Mouse (Mus musculus) neutrophil, adult 5-6 weeks (primary cell): Measurements from ENCODE around the gene Gm10097. TPM values are rescaled to one million over a fixed set of nuclear protein-coding genes. Genes with fewer than 3 reads are reported as not detected.

Experiments used
- ATAC-seq: fragments of 151-379, 151-347 bp; 2 replicates; pipeline ENCODE4 v1.8.0; 2017; ENCODE audit warnings: mild to moderate bottlenecking, moderate TSS enrichment; ENCODE audit not compliant: insufficient number of reproducible peaks, poor library complexity, low FRiP score, severe bottlenecking; ENCODE audit errors: extremely low read depth
- total RNA-seq: library from RNA; stranded (forward); fragments of 200-1000 nt; gene quantifications from 2 replicates; pipeline ENCODE4 v1.2.3, GENCODE M21; 2017

Gm10097 gene
- total RNA-seq, 1 experiment from 2014 or later, result not detected

DNA sequence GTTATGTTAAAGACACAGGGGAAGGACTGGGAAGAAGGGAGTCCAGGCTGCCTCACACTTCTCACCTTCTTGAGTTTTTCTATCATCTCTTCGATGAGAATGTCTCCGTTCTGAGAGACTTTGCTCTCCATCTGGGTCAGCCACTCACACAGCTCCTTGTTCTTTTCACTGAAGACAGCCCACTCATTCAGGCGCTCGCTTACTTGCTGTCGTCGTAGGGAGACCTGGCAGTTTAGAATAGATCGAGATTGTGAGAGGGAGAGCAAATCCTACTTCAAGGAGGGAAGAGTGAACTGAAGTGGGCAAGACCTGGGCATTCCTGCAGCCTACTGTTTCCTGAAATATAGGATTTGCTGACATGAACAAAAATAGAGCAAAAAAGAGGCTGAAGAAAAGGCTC lies 6.7 kb downstream of the Gm10097 start:
- ATAC-seq, result no peak

DNA sequence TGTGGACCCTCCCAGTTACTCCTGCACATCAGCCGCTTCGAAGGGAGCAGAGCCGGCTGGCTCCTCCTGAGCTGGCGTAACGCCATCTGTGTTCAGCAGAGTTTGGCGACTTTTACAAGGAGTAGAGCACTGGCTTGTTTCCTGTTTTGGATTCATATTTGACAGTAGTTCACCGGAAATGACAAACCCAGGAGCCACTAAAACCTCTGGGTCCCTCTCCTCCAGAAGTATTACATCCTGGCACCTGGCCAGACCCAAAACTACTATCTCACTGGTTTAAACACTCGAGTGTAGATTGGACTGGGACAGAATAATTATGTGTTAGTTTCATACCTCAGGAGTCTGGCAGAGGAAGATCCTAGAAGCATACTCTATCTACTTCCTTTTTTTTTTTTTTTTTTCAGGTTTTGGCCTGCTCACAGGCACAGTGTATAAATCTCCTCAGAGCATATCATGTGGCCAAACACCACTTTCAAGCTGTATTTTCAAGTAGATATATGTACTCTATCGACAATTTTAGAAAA lies 11.0 kb downstream of the Gm10097 start:
- no peak for ATAC-seq

DNA sequence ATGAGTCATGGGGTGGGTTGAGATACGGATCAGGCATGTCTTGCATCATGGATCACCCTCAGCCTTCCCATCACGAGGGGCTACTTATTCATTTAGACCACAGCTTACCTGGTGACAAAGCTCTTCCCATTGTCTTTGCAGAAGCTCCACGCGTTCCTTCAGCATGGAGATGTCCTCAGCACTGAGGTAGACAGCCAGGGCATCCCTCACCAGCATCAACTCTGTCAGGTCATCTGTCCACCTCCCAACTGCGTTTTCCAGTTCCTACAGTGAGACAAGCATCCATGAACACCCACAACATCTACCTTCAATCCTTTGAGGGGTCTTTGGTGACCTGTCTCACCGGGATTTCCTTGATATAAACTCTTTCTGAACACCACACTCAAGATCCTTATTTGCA lies 14.7 kb downstream of the Gm10097 start:
- ATAC-seq, result no peak

DNA sequence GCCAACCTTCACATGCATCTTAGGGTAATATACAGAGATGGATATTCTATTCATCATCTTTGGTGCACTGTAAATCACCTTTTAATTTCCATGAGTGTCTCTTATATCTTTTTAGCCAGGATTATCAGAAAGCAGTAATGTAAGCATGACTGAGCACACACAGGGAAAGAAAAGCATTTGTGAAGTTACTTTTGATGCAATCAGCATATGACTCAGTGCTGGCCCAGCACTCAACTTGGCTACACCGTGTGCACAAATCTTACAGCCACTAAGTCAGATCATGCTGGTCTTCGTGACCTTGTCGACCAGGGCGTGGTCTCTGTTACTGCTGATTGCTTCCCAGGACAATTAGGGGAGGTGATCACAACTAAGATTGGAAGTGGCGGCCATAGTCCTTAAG lies 16.8 kb downstream of the Gm10097 start:
- ATAC-seq, result no peak

DNA sequence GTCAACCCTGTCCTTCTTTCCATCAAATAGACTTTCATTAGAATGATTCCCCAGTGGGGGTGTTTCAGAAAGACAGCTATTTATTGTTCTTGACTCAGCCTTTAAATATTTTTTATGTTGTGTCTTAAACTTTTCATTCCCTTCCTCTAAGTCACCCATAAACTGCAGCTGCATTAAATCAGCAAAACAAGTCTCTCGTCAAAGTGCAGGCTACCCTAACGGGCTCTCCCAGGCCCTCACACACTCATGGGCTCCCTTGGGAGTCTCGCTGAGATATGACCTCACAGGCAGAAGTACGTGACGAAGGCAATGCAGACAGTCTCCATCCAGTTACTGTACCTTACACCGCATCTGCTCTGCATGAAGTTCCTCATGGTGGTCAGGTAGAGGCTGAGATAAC lies 17.3 kb downstream of the Gm10097 start:
- no peak for ATAC-seq

DNA sequence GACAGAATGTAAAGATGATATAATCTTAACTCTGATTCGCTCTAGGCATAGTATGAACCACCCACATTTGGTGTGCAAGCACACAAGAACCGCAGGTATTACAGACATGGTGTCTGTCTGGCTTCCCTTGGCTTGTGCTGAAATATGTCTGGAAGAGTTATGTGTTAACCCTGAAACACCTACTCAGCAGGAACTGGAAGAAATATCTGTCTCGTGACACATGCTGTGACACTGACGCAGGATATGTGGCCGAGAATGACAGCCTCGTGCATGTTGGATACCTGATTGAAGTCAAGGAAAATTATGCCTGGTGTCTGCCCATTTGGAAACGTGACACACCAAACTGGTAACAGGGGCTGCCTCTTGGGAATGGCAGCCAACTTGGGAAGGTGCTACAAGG lies 18.3 kb downstream of the Gm10097 start:
- ATAC-seq, result no peak

DNA sequence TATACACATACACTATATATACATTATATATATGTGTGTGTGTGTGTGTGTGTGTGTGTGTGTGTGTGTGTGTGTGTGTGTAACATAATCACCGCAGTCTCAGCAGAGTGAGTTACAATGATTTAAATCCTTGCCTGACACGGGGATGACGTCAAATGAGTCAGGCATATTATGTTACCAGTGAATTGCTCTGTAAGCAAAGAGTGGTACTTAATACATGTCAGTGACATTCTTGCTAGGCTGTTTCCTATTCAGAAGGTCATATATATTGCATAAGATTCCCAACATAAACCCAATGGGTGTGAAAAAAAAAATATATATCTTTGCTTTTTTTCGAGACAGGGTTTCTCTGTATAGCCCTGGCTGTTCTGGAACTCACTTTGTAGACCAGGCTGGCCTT lies 20.1 kb downstream of the Gm10097 start:
- ATAC-seq, result no peak

DNA sequence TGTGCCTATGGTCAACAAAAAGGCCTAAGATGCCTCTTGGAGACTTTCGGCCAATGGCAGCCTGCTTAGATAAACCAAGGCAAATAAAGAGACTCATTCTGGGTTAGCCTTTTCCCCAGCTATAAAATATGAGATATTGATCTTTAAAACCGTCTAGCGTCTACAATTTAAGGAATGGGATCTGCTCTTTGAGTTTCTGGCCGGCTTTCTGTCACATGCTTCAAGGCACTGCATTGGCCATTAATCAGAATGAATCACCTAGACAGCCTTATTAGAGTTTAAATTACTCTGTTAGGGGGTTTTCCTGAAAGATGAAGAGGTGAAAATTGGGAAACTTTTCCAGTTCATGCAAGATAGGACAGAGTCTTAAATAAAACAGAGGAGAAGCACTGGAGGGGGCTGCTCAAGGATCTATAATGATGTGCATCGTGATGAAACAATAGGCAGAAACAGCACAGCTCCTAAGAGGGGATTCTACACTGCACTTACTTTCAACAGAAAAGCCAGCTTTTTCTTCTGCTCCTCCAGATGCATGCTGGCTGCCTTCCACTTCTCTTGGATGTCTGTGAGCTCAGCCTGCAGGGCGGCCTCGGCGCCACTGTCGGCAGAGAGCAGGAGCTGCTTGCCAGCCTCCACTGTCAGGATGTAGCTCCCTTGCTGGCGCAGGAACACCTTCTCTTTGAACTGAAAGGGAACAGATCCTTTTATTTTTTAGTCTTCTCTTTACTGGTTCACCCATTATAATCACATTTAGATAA lies 28.2 kb downstream of the Gm10097 start:
- no peak for ATAC-seq

DNA sequence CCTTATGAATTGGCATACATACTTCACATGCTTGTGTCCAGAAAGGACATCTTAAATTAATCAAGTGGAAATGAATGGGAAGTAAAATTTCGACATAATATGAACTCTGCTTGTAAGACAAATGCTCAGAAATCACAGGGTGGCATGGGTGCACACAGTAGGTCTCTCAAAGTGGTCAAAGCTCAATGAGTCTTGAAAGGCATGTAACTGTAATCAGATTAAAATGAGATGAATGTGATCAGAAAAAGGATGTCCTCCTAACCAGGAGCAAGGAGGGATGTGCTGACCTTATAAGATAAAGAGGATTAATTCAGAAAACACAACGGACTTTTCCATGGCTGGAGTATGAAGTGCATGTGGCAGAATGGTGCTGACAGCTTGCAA lies 28.8 kb downstream of the Gm10097 start:
- ATAC-seq, result no peak

DNA sequence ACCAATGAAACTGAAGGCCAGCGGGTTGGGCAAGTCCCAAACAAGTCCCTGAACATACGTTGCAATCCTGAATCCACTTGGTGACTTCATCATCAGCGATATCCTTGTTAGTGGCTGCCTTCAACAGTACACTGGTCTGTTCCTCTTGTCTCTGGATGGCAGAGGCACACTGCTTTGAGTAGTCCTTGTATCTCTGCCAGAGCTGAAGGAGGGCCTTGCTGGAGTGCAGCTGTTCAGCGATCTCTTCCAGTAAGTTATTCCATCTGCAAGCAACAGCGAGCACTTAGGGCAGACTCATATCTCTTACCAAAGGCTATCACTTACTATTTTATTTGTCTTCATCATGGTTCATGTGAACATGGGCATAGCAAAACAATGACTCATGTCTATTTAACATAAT lies 41.8 kb downstream of the Gm10097 start:
- ATAC-seq, result no peak

DNA sequence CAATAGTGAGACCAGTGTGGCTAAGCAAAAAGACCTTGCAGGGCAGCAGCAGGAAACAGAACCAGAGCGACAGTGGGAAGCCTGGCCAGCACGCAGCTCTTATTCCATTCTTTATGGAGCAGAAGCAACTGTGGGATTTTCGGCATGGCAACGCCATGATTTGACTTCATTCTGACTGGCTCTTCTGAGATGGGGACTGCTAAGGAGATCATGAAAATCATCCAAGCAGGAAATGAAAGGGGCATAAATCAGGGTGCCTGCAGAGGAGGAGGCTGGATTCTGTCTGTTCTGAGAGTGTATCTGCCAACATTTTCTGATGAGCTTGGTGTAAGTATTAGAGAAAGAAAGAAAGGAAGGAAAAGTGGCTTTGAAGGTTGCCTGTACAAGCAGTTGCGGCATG lies 47.2 kb downstream of the Gm10097 start:
- ATAC-seq, result no peak

DNA sequence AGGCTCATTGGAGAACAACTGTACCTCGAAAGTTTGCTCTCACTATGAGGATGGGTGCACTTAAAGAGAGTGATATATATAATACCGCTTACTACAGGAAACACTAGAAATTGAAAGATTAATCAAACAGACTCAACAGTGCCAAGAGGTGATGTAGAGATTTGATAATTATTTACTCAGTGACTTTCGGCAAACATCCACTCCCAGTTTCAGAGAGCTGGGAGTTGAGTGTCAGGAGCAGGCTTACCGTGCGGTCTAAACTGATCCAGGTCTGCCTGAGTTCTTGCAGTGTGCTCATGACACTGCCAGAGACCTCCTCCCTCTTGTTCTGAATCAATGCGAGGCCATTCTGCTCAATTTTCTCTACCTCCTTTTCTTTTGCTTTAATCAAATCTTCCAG lies 47.7 kb downstream of the Gm10097 start:
- ATAC-seq, result no peak
